Mouse (Mus musculus) gastrocnemius, postnatal 36 days (tissue): ENCODE measurements around the gene Slc7a8. TPM values are rescaled to one million over a fixed set of nuclear protein-coding genes. Genes with fewer than 3 reads are reported as not detected.

Experiments used
- DNase-seq, 2 experiments: peaks; one replicate each; pipeline ENCODE4 v3.0.0; 2022
- intact Hi-C: fragments of 180-260 bp; cut with DNase I; formaldehyde crosslinking; loops from one replicate; pipeline ENCODE4 v1.15.1; 2025
- total RNA-seq, 2 experiments: library from RNA; stranded (reverse); gene quantifications; 2 replicates each; pipeline ENCODE4 v1.2.3; 2021

Gene Slc7a8
- total RNA-seq, 2 experiments from 2014 or later = 17.5 to 23.4 TPM

DNA sequence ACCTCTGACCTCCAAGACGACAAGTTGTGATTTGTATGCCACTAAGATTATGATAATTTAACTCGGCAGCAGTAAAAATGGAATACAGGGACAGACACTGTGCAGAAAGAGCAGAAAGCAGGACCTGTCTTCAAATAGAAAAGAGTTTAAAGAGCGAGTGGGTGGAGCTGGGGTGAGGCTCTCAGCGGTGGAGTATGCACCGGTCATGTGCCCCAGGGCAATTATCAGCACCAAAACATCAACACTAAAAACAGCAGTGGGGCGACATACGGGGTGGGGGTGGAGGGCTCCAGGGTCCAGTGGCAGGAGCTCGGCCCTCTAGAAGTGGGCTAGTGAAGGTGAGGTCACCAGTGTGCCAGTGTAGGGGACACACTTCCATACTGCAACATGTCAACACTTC is 37.3 kb downstream of the Slc7a8 start:
- DNase-seq = no peak
- intact Hi-C loops = no loop called here

DNA sequence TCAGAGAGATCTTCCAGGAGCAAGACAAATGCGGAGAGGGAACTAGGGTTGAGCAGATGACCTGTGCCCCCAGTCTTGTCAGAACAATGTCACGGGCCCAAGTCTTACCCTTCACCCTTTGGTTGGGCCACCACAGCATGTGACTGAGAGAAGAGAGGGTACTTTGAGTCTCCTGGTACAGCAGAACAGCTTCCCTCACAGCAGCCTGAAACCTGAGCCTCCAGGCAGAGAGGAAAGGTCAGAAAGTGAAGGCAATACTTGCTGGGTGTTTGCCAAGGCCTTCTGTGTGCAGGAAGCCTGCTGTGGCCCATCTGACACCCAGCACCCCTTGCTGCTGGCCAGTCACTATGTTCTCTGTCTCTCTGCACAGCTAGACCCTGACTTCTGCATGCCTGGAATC is 39.4 kb downstream of the Slc7a8 start:
- intact Hi-C loops = no loop called here
- DNase-seq = peak in 1 of 2 experiments; percentile 64

DNA sequence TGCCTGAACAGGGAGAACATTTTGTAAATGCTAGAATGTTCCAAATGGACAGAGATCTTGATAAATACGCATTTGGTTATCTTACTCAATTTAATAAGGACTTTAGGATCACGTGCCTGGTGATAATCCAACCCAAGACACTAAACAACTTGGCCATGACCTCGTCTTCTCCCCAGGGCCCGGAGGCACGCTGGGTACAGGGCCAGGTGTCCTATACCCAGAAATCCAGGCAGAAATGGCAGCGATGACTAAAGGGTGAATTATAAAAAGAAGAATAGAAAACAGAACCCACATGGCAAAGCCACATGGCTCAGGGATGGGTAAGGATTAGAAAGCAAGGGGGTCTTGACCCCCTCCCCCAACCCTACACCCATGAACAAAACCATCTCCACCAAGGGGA is 40.0 kb downstream of the Slc7a8 start:
- DNase-seq = no peak
- intact Hi-C loops = no loop called here

GRCm38 (mm10) chr14:54737634-54738033 is 44.1 kb downstream of the Slc7a8 start:
- intact Hi-C loops = no loop called here
- peak in 1 of 2 experiments; percentile 27 for DNase-seq

DNA sequence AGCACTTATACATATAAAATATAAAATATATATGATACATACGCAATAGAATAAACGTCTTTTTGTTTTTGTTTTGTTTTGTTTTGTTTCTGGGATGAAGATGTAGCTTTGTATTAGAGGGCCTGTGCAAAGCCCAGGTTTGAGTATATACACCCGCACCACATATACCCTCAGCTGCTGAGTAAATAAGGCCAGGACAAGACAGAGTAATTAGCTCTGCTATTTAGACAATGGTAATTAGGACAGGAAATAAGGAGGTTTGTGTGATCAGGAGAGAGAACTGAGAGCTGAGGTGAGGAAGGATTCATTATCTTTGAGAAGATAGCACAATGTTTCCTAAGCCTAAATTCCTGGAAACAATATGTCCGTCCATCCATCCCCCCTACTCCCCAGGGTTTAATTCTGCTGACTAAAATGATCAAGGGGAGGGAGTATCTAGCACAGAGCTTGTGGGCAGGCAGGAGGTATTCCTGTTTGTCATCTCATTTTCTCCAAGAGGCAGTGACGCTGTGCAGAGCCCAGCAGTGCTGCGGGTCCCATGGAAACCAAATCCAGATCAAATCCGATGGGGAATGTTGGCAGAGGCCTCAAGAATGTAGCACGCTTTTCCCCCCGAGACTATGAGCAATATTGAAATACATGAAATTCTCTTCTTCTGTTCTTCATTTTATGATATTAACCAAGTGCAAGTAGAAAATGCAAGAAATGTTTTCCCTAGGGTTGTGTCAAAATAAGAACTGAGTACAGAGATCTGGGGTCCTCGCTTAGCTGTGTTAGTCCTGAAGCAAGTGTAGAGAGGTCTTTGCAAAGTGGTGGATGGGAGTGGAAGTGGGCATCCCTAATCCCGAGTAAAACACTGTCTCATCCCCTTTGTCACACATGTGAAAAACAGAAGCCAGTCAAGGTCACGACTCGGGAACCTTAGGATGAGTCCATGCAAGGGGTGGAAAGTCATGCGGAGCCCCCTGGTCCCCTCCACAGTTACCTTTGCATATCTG is 44.9 kb downstream of the Slc7a8 start:
- intact Hi-C loops = no loop called here

GRCm38 (mm10) chr14:54735221-54735620 is 46.5 kb downstream of the Slc7a8 start:
- intact Hi-C loops = no loop called here
- DNase-seq = no peak

More for the DNA sequence above, 44.9 kb downstream of the Slc7a8 start:
- no peak for DNase-seq

GRCm38 (mm10) chr14:54734004-54734403 is 47.7 kb downstream of the Slc7a8 start:
- DNase-seq = no peak
- intact Hi-C loops = no loop called here

- DNase-seq = no peak
- intact Hi-C loops = no loop called here
Measured at GRCm38 (mm10) chr14:54732206-54732605, 49.5 kb downstream of the Slc7a8 start.

DNA sequence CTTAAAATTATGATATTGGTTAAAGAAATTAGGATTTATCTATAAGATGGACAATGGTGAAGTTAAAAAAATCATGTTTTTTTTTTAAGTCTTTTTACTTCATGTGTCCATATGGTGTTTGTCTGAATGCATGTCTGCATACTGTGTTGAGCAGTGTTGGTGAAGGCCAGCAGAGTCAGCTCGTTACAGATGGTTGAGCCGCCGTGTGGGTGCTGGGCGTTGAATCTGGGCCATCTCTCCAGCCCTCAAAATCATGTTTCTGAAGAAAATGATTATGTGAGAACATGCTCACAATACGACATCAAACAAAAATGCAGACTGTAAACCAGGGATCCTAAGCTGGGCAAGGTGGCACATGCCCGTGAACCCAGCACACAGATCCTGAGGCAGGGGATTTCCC is 51.4 kb downstream of the Slc7a8 start:
- no peak for DNase-seq
- intact Hi-C loops = no loop called here

DNA sequence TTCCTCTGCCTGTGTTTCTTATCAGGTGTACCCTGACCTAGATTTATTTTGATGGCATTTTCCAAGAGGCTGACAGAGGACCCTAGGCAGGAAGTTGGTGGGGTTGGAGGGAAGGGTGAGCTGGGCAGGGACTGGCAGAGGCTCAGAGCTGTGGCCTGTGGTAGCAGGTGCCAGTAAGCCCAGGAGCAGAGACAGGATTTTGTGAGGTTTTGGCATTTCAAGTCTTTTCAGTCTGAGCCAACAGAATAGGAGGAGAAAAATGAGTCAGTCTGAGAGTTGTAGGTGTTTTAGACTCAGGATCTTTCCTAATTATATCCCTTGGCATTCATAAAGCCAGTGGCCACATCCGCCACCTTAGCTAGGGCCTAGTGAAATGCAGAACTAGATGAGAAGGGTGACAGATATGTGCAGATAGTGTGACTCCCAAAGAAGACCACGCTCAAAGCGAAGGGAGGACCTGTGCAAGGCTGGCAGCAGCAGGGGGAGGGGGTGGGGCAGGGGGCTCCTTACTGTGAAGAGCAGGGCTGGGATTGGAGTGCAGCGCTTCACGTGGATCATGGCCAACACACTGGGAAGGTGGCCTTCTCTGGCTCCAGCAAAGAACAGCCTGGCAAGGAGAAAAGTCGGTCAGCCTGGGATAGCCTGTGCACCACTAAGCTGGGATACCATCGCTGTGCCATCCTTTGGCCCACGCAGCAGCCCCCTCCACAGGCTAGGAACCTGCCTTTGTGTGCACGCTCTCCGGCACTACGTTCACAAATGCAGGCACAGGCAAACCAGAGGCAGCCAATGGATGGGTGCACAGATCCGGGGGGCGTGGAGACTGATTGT is 52.7 kb downstream of the Slc7a8 start:
- intact Hi-C loops = no loop called here
- DNase-seq = no peak

DNA sequence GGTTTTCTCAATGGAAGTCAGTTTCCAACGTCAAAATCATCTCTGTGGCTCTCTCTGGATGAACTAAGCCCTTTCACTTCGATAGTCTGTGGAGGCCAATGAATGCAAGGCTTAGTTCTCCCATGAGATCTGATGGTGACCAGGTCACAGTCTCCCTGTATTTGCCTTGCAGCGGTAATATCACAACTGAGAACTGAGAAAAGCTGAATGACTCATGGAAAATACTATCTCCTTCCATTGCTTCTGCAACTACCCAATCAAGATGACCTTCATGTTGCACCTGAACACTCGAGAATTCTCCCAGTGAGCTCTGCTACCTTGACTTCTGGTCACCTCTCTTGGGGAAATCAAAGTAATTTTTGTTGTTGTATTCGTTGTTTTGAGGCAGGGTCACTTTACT is 54.2 kb downstream of the Slc7a8 start:
- DNase-seq = no peak
- intact Hi-C loops = no loop called here

DNA sequence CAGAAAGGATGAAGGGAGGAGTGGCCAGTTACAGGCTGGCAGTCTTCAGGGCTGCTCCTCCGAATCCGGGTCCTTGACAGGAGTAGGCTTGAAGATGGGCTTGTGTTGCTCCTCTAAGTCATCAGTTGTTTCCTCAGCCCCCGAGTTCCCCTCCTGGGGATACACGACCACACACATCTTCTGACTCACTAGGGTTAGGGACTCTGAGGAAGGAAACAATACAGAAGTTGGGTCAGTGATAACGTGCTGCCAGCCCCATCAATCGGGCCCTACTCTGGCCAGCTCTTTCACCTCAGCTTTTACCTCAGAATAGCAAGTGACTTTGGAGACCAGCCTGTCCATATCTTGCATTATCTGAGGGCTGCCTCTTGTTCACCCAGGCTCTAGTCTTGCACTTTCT is 57.7 kb downstream of the Slc7a8 start:
- DNase-seq = no peak
- intact Hi-C loops = no loop called here

- intact Hi-C loops = no loop called here
- no peak for DNase-seq
Measured at GRCm38 (mm10) chr14:54721711-54722110, 60.0 kb downstream of the Slc7a8 start.

DNA sequence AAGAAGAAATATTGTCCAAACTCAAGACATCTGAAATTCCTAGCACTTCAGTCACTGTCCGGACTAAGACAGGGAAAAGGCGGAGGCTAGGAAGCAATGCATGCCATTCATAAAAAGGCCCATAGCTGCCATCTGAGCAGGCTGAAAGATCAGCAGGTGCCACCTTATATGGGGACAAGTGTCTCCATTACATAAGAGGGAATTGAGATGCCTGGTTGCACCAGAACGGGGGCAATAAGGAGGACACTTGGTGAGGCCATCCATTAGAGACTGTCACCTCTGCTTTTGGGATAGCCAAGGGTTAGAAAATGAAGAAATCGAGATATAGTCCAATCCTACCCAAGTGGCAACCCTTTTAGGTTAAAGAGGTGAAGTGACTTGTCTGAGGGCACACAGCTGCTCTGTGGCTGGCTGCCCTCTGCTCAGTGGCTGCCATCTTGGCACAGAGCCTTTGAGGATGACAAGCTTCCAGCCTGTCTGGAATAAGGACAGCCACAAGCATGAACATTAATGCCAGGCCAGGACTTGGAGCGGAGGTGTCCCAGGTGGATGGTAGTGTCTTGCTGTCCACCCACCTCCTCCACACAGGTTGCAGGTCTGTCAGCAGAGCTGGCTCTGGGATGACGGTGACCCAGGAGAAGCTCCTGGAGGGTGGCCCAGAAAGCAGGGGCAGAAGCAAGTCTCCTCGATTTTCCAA is 60.9 kb downstream of the Slc7a8 start:
- DNase-seq = peak; percentile 23 to 45
- intact Hi-C loops = no loop called here

DNA sequence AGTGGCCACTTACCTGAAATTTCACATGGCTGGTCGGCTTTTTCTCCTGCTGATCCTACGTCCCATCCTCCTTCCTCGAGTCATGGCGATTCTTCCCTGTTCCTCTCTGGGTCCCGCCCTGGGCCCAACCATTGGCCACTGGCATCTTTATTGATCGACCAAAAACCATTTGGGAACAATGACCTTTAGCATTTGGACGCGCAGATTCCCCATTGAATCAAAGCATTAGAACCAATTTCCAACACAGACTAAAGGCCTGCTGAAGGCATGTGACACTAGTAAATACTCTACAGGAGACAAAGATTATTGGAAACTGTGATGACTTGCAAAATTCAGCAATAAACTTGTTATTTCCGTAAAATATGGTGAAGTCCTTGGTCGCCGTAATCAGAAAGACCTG is 61.7 kb downstream of the Slc7a8 start:
- DNase-seq = no peak
- intact Hi-C loops = no loop called here

DNA sequence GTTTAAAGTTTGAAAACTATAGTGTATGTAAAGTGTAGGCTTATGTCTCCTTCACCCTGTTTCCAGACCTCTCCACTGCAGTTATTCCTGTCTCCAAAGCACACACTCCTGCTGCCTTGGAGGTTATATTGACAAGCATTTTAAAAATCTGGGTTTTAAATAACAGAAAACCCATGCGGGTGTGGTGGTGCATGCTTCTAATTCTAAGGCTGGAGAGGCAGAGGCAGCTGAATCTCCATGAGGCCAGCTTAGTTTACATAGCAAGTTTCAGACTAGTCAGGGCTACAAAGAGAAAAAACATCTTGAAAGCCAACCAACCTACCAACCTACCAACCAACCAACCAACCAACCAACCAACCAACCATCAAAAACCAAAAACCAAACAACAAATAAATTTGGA is 66.3 kb downstream of the Slc7a8 start:
- intact Hi-C loops = loop anchor here (2.0 kb wide), 1 partner anchor 103 kb away; no protein-coding TSS in a partner anchor
- no peak for DNase-seq

DNA sequence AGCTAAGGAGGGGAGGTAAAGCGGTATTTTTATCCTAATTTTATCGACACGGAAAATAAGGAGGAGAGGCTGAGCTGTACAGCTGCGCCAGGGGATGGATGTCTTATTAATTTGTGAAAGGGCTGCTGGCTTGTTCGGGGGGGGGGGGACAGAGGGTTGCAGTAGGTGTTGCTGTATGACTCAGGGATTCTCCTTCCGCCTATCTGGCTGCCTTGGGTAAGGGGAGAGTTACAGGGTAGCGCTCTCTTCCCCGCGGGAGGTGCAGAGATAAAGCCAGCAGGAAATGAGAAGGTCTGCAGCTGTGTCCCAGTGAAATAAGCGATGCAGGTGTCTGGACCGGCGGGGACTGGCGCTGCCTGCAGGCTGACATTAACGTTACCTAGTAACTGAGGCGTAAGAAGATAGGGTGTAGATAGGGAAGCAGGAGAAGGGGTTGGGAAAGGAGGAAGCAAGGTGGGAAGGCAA is 67.1 kb downstream of the Slc7a8 start:
- intact Hi-C loops = loop anchor here (1.0 to 2.0 kb wide), 2 partner anchors 72 to 104 kb away; no protein-coding TSS in a partner anchor
- DNase-seq = no peak

DNA sequence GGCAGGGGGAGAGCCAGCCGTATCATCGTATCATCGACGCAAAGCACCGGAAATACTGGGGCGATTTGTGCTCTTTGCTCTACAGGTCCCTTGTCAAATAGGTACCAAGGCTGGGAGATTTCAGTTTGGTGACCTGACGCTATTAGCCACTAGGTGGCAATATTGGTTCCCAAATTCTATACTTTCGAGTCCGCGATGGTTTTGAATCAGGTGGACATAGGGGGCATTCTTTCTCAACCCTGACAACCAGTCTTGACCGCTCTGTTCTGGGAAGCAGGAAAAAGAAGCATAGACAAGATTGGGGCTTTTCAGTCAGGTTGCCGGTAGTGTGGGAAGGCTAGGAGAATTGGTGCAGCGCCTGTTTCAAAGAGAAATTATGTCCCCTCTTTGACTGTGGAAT is 67.6 kb downstream of the Slc7a8 start:
- DNase-seq = peak; percentile 29 to 47
- intact Hi-C loops = loop anchor here (1.0 to 2.0 kb wide), 2 partner anchors 72 to 105 kb away; no protein-coding TSS in a partner anchor

DNA sequence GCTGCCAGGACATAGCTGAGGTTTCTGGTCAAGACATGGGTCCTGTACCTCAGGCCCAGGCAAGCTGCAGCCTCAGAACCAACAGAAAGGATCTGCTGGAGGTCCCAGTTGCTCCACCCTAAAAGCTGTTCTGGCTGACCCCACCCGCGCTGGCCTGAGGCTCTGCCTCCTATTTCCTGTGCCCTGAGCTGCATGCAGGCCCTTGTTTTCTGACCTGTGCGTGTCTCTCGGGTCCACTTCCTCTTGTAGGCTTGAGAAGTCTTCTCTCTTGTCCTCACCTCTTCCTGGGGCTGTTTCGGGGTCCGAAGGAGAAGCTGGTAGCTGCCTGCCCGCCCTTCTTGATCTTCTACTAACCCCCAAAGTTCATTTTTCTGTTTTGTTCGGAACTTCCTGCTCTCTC is 68.9 kb downstream of the Slc7a8 start:
- intact Hi-C loops = no loop called here

GRCm38 (mm10) chr14:54712074-54712473 is 69.7 kb downstream of the Slc7a8 start, which contains the start of gene Cebpe:
Gene Cebpe, minus strand, starts transcription at chr14:54712174.
- intact Hi-C loops = no loop called here
- DNase-seq = no peak

More for the DNA sequence above, 68.9 kb downstream of the Slc7a8 start:
- no peak for DNase-seq
